Mouse (Mus musculus): ENCODE data around the gene Ifit1bl1.
"Not testable (repeated sequence)": the region's sequence is repeated elsewhere in the genome, so short reads cannot be mapped to it uniquely, and the experiment has no call there.

Gene Ifit1bl1

DNA sequence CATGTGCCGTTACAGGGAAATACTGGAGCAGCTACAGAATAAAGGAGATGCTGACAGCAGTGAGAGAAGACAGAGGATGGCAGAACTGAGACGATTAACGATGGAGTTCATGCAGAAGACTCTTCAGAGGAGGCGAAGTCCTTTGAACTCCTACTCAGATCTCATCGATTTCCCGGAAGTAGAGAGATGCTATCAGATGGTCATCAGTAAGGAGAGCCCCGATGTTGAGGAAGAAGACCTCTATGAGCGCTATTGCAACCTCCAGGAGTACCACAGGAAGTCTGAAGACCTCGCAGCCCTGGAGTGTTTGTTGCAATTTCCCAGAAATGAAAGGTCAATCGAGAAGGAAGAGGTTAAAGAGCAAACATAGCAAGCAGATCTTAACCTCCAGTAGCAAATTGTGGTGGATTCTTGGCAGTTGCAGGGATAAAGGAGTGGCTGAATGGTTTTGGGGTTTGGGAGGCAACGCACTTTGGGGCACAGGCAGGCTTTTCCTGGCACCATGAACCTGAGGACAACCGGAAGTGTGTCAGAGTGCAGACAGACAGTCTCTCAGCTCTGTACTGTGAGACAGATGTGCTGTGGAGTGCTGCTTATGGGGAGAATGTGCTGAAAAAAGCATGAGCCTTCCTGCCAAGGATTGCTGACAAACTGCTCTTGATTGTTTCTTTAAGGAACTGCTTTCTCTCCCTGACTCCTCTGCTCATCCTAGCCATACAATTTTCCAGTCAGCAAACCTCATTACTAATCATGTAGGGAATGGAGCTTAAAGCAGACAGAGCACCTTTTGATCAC is 13.7 kb downstream of the Ifit1bl1 start:
- DNase-seq, result peak in 1 of 2 experiments; percentile 26

GRCm38 (mm10) chr19:34585740-34586458 is 15.9 kb downstream of the Ifit1bl1 start:
- peak in 1 of 2 experiments; percentile 25 for DNase-seq

GRCm38 (mm10) chr19:34583126-34583766 is 18.5 kb downstream of the Ifit1bl1 start, which contains the start of gene Ifit3:
Gene Ifit3 (plus strand): TSS chr19:34583531.
- peak in 1 of 2 experiments; percentile 44 for DNase-seq

GRCm38 (mm10) chr19:34582696-34583095 is 19.1 kb downstream of the Ifit1bl1 start:
- not testable (repeated sequence) for DNase-seq

GRCm38 (mm10) chr19:34577121-34577520 is 24.6 kb downstream of the Ifit1bl1 start:
- DNase-seq, result peak; percentile 68 to 79

- DNase-seq, result no peak
Measured at GRCm38 (mm10) chr19:34573650-34574049, 28.1 kb downstream of the Ifit1bl1 start.

- no peak for DNase-seq
Measured at GRCm38 (mm10) chr19:34571080-34571479, 30.7 kb downstream of the Ifit1bl1 start.

DNA sequence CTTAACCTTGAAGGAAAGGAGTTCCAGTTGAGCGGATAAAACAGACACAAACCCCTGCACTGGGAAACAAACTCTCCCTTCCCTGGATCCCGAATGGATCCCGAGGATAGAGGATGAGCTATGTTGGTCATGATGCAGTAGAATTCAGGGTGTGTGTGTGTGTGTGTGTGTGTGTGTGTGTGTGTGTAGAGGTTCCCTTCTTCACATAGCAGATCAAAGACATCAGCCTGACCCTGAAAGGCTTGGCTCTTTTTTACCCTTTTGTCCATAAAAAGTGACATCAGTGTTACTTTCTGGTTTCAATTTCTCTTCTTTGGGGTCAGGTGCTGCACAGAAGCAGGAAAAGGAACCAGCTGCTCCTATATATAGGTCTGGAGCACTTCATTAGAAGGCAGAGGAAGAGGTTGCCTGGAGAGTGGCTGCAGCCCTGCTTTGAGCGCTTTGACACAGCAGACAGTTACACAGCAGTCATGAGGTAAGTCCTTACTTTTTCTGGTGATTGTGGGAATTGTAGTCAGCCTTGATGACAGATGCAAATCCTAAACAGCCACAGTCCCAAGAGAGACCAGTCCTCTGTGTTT is 31.8 kb downstream of the Ifit1bl1 start:
- no peak for DNase-seq

GRCm38 (mm10) chr19:34568988-34569895 is 32.5 kb downstream of the Ifit1bl1 start:
- DNase-seq, result peak; percentile 58 to 62

DNA sequence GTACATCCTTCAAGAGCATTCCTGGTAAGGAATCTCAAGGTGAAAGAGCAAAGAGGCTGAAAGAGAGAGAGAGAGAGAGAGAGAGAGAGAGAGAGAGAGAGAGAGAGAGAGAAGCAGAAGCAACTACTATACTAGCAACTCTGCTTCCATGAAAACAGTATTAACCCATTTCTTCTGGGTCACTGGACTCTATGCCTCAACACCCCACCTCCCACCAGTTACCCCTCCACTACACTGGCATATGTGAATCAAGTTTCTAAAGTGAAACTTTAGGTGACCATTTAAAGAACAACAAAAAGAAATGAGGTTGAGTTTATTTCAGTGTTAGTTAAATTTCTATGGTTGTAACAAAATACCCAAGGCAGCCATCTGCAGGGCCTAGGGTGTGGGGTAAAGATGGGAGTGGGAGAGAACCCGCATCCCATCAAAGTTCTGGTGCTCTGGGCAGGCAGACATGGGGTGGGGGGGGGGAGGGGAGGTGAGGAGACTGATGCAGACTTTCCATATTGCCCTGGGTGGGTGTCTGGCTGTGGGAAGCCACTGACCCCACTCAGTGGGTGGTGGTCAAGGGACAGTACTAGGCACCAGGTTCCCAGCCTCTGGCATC is 35.5 kb downstream of the Ifit1bl1 start:
- no peak for DNase-seq

GRCm38 (mm10) chr19:34562556-34562955 is 39.2 kb downstream of the Ifit1bl1 start:
- no peak for DNase-seq

GRCm38 (mm10) chr19:34556621-34557020 is 45.1 kb downstream of the Ifit1bl1 start:
- DNase-seq, result peak; percentile 32 to 36

DNA sequence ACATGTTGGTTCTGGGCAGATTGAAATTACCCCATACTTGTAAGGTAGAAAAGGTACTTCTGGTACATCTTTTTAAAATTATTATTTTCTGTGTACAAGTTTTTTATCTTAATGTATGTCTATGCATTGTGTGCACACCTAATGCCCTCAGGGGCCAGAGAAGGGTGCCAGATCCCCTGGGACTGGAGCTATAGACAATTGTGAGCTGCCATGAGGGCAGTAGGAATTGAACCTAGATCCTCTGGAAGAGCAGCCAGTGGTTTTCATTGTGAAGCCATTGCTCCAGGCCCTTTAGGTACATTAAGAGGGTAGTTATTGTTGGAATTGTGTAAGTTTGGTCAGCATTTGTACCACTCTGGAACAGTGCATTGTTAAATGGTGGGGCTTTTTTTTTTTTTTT is 47.7 kb downstream of the Ifit1bl1 start:
- no peak for DNase-seq

DNA sequence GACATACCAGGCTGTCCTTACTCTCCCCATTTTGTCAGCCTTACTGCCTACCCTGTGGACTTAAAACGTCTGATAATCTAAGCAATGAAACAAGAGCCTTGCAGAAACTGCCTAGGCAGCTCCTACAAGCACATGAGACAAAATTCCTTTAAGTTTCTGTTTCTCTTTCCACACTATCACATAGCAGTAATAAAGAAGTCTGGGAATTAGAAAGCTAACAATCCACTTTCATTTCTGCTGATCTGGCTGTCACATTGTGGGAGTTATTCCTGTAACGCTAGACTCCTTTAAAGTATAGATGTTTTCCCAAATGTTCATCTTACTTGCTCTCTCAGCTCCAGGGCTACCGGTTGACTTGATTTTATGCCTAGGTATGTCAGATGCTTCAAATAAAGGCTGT is 48.2 kb downstream of the Ifit1bl1 start:
- no peak for DNase-seq

GRCm38 (mm10) chr19:34553021-34553420 is 48.7 kb downstream of the Ifit1bl1 start:
- DNase-seq, result peak in 1 of 2 experiments; percentile 25

DNA sequence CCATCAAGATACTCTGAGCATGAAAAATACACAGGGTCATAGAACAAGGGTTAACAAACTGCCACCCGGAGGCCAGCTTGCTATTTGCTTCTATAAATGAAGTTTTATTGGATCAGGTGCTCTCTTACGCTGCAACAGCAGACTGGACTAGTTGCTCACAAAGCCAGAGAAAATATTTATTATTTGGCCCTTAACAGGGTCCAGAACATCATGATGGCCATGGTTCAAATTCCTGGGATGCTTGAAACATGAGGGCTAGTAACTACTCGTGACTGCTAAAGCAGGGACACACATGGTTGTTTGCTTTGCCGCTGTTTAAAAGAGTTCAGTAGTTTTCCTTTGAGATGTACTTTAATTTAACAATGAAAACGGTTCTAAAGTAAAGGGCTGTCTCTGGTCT is 49.8 kb downstream of the Ifit1bl1 start:
- peak; percentile 60 to 75 for DNase-seq

DNA sequence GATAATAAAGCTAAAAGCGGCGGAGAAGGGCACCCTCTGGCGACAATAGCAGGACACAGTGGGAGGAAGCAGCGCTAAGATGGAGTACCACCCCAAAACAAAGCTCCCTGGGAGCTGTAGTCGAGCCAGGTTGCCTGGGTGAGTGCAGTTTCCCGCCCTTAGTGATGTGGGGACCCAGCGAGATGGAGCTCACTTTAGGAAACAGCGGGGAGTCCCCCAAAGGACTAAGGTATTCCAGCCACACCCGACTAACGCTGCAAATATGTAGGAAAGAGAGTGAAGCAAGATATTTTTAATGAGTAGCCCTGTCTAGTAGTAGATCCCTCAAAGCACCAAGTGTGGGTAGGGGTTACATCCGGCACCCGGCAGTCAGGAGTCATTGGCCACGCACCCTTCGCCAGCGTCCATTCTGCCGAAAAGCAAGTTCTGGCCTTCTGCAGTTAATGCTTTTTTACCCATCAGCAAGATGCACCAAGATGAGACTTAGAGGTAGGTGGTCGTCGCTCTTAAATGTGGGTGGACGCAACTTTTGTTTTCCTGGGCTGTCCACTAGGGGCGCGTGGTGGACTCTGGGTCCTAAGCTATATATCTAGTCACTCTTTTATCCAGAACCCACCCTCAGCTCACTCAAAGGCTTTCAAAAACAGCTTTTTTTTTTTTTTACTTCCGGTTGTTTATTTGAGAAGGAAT is 51.1 kb downstream of the Ifit1bl1 start, which contains the start of gene Ifit2:
TSS of gene Ifit2 (plus strand) at position 161 of the 690 bp plus-strand sequence.
- DNase-seq, result peak; percentile 71 to 72

DNA sequence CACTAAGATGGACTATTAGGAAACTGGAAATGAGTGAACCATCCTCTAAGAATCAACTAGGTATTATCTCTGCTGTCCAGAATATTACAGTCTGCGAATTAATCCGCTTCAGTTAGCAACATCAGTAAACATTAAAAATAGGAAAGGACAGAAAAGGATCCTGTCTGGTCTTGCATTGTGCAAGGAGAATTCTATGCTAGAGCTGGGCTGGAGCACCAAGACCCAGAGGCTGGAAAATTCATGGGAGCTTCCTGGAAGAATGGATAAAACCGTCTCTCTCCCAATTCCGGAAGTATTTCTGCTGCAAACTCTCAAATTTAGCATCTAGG is 51.6 kb downstream of the Ifit1bl1 start:
- no peak for DNase-seq

GRCm38 (mm10) chr19:34547976-34548375 is 53.8 kb downstream of the Ifit1bl1 start:
- peak; percentile 84 to 87 for DNase-seq

DNA sequence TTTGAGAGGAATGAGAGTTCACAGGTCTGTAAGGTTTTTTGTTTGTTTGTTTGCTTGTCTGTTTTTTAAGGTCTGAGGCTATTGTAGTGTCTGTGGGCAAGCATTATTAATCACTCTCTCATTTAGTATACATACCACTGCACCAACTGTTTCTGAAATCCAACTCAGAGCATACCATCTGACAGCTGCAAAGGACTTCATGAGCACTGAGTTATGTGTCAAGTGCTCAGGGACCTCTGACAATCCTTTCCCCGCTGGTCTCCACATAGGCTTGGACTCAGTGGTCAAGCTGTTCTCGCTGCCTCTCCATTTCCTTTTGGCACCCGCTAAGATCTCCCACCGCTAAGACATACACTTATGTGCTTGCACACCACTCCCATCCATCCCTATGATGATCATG is 55.5 kb downstream of the Ifit1bl1 start:
- DNase-seq, result no peak
